Mouse (Mus musculus): ENCODE data around the gene Sept1. TPM values are rescaled to one million over a fixed set of nuclear protein-coding genes. Genes with fewer than 3 reads are reported as not detected.
"Not testable (repeated sequence)": the region's sequence is repeated elsewhere in the genome, so short reads cannot be mapped to it uniquely, and the experiment has no call there.

Gene Sept1
- polyA plus RNA-seq, 1 experiment from 2014 or later: 28.2 TPM

DNA sequence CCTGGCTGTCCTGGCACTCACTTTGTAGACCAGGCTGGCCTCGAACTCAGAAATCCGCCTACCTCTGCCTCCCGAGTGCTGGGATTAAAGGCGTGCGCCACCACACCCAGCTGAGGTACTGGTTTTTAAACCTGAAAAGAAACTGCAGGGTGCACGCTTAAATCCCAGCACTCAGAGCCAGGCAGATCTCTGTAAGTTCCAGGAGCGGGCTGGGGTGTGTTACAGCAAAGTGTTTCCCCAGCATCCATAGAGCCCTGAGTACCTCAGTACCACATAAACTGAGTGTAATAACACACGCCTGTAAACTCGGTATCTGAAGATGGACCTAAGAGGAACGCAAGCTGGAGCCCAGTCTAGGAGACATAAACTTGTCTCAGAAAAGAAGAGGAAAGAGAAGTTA, 45.6 kb downstream of the Sept1 start:
- no peak overlapping the region for H3K4me3 ChIP-seq
- no peak overlapping the region for H3K27ac ChIP-seq (ENCODE audit: poor library complexity, severe bottlenecking)
- H3K9me3 ChIP-seq (replicated peaks): no peaks in the 10 kb centered on the region
- H3K36me3 ChIP-seq: peaks cover 14% of the 10 kb centered on the region
- no peak overlapping the region for H3K9ac ChIP-seq
- 63% methylated on average over 10 of the region's 10 CpGs for WGBS
- no peak overlapping the region for H3K4me2 ChIP-seq
- no peak for ATAC-seq (ENCODE audit: insufficient number of reproducible peaks, low FRiP score)
- H3K4me1 ChIP-seq (replicated peaks): peaks cover 8% of the 10 kb centered on the region; the same call in 1 of the 2 replicates
- H3K27me3 ChIP-seq (replicated peaks): no peaks in the 10 kb centered on the region

DNA sequence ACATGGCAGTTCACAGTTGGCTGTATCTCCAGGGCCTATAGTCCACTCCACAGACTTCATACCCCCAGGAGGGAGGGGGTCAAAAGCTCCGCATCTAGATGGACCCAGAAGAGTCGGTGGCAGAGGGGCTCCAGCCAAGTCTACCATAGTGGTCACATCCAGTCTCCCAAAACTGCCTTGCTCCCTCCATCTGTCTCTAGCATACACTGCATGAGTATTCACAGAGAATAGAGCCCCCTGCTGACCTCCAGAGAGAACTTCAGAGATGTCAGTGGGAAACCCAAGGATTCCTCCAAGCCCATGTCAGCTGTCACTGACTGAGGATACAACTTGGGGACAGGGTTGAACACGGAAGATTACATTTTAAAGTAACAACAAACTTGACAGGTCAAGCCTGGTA, 47.3 kb downstream of the Sept1 start:
- peaks cover 8% of the 10 kb centered on the region; the same call in 1 of the 2 replicates for H3K4me1 ChIP-seq (replicated peaks)
- no peaks in the 10 kb centered on the region for H3K9me3 ChIP-seq (replicated peaks)
- no peak overlapping the region for H3K9ac ChIP-seq
- no peak overlapping the region for H3K4me2 ChIP-seq
- no peak overlapping the region for H3K4me3 ChIP-seq
- no peaks in the 10 kb centered on the region for H3K27me3 ChIP-seq (replicated peaks)
- H3K27ac ChIP-seq (ENCODE audit: poor library complexity, severe bottlenecking): no peak overlapping the region
- no peaks in the 10 kb centered on the region for H3K36me3 ChIP-seq
- ATAC-seq (ENCODE audit: insufficient number of reproducible peaks, low FRiP score): no peak; the same call in 1 of the 2 replicates
- 52% methylated on average over 3 of the region's 3 CpGs for WGBS

DNA sequence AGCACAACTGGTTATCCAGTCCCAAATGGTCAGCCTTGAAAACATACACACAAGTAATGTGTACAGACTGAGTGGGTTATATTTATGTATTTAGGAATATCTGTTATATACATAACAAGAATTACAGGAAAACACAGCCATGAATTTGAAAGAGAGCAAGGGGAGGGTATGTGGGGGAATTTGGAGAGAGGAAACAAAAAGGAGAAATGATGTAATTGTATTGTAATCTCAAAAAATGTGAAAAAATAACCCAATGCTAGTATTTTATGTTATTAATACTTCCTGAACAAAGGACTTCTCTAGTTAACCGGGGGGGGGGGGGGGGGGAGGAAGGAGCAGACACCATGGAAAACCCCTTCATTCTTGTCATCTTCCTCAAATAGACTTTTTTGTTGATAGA, 48.2 kb downstream of the Sept1 start:
- ATAC-seq (ENCODE audit: insufficient number of reproducible peaks, low FRiP score): no peak
- Histone ChIP-seq H3K4me2 (no peak overlapping the region), H3K9ac (no peak overlapping the region), H3K9me3 (replicated peaks) (no peaks in the 10 kb centered on the region), H3K27ac (ENCODE audit: poor library complexity, severe bottlenecking) (no peak overlapping the region), H3K4me3 (no peak overlapping the region), H3K4me1 (replicated peaks) (peaks cover 8% of the 10 kb centered on the region; the same call in 1 of the 2 replicates), H3K27me3 (replicated peaks) (no peaks in the 10 kb centered on the region), H3K36me3 (no peaks in the 10 kb centered on the region)
- 40% methylated on average over 1 of the region's 1 CpGs for WGBS

DNA sequence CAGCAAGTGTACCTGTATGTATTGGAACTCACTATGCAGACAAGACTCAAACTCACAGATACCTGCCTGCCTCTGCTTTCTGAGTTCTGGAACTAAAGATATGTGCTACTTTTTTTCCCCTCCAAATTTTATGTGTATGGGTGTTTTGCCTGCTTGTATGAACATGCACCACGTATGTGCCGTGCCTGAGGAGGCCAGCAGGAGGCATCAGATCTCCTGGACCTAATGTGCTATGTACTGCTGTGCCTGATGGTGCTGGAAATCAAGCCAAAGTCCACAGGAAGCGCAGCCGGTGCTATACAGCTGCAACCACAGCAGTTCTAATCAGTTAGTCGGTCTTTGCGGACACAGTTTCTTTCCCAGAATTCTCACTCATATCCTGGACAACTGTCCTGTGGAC, 49.1 kb downstream of the Sept1 start:
- Histone ChIP-seq H3K9ac (no peak overlapping the region), H3K4me3 (no peak overlapping the region), H3K36me3 (no peaks in the 10 kb centered on the region), H3K9me3 (replicated peaks) (no peaks in the 10 kb centered on the region), H3K27ac (ENCODE audit: poor library complexity, severe bottlenecking) (no peak overlapping the region), H3K27me3 (replicated peaks) (no peaks in the 10 kb centered on the region), H3K4me2 (no peak overlapping the region), H3K4me1 (replicated peaks) (peaks cover 3% of the 10 kb centered on the region; the same call in 1 of the 2 replicates)
- ATAC-seq (ENCODE audit: insufficient number of reproducible peaks, low FRiP score): no peak
- 65% methylated on average over 6 of the region's 6 CpGs for WGBS

DNA sequence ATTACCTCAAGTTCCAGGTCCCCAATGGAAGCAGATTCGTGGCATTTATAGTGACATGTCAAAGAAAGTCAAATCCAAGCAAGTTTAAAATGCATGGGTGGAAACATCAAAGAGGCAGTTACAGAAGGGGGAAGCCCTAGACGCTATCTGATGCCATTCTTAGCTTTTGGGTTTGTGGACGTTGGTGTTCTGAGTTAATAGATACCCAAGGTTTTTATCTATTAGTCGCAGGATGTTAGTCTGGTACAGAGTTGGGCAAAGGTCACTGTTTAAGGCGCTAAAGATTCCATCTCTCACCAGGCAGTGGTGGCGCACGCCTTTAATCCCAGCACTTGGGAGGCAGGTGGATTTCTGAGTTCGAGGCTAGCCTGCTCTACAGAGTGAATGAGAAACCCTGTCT, 49.6 kb downstream of the Sept1 start:
- no peaks in the 10 kb centered on the region for H3K4me1 ChIP-seq (replicated peaks)
- no peaks in the 10 kb centered on the region for H3K36me3 ChIP-seq
- no peak for ATAC-seq (ENCODE audit: insufficient number of reproducible peaks, low FRiP score)
- 67% methylated on average over 8 of the region's 8 CpGs for WGBS
- no peak overlapping the region for H3K4me2 ChIP-seq
- H3K9ac ChIP-seq: no peak overlapping the region
- H3K27me3 ChIP-seq (replicated peaks): no peaks in the 10 kb centered on the region
- no peak overlapping the region for H3K4me3 ChIP-seq
- H3K9me3 ChIP-seq (replicated peaks): no peaks in the 10 kb centered on the region
- H3K27ac ChIP-seq (ENCODE audit: poor library complexity, severe bottlenecking): no peak overlapping the region

DNA sequence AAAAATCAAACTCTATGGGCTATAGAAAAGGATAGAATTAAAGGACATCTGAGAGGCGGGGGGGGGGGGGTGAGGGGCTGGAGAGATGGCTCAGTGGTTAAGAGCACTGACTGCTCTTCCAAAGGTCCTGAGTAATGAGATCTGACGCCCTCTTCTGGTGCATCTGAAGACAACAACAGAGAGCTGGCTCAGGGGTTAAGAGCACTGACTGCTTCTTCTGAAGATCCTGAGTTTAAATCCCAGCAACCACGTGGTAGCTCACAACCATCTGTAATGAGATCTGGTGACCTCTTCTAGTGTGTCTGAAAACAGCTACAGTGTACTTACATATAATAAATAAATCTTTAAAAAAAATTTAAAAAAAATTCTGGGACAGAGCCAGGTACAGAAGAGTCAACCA, 51.2 kb downstream of the Sept1 start:
- H3K9ac ChIP-seq; H3K27ac ChIP-seq (ENCODE audit: poor library complexity, severe bottlenecking); H3K4me2 ChIP-seq; H3K4me1 ChIP-seq (replicated peaks); ATAC-seq (ENCODE audit: insufficient number of reproducible peaks, low FRiP score); H3K9me3 ChIP-seq (replicated peaks); H3K36me3 ChIP-seq; H3K27me3 ChIP-seq (replicated peaks); H3K4me3 ChIP-seq: not testable (repeated sequence)
- 35% methylated on average over 3 of the region's 3 CpGs for WGBS

DNA sequence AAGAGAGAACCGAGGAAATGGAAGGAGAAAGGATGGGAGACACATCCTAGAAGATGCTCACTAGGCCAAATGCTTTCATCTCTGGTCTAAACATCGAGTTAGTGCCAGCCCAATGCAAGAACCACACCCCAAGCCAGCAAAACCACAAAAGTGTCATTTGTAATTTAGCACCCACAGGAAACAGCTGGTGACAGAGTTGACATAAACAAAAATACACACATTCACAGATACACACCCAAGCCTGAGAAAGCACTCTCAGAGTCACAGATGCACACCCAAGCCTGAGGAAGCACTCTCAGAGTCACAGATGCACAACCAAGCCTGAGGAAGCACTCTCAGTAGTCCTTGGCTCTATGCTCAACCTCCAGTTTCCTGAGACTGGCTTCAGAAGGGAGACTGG, 52.1 kb downstream of the Sept1 start:
- Histone ChIP-seq H3K9me3 (replicated peaks) (no peaks in the 10 kb centered on the region), H3K4me1 (replicated peaks) (no peaks in the 10 kb centered on the region), H3K36me3 (no peaks in the 10 kb centered on the region), H3K4me2 (no peak overlapping the region), H3K9ac (no peak overlapping the region), H3K27me3 (replicated peaks) (no peaks in the 10 kb centered on the region), H3K4me3 (no peak overlapping the region), H3K27ac (ENCODE audit: poor library complexity, severe bottlenecking) (no peak overlapping the region)
- no peak for ATAC-seq (ENCODE audit: insufficient number of reproducible peaks, low FRiP score)
- WGBS: 65% methylated on average over 2 of the region's 2 CpGs

DNA sequence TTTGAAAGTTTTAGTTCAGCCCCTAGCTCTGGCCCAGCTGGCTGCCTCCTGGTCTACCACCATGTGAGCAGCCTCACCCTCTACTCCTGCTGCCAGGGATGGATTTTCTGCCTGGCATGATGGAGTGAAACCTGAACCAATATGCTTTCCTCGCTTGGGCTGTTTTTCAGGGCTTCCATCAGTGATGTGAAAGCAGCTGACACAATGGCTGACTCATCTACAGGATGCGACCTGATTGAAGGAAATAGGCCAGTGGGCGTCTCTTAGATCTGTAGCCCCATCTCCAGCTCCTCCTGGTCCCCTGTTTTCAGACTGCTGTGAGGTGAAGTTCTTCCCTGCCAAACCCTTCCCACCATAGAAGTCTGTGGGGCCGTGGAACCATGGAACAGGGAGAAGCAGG, 56.0 kb downstream of the Sept1 start:
- Histone ChIP-seq H3K4me3 (no peak overlapping the region), H3K4me2 (no peak overlapping the region)

DNA sequence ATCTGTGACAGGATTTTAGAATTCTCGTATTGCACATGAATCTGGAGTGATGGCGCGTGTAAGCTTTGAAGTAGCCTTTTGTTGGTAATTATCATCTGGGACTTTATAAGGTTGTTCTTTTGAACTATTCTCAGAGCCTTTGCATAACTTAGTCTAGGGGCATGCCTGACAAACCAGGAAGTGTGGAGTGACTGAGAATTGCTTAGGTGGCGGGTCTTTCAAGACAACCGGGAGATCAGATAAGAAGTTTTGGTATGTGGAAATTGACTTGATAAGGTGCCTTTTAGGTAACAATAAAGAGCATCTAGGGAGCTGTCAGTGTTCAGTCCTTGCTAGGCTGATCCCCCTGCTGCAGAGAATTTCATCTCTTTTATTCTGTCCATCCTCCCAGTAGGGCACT, 66.4 kb downstream of the Sept1 start:
- Histone ChIP-seq H3K27ac (ENCODE audit: poor library complexity, severe bottlenecking) (no peak overlapping the region), H3K4me3 (no peak overlapping the region), H3K9ac (no peak overlapping the region)

More for the DNA sequence above, 56.0 kb downstream of the Sept1 start:
- no peak for ATAC-seq (ENCODE audit: insufficient number of reproducible peaks, low FRiP score)
- Histone ChIP-seq H3K27me3 (replicated peaks) (no peaks in the 10 kb centered on the region), H3K9me3 (replicated peaks) (peaks cover 5% of the 10 kb centered on the region; the same call in 1 of the 2 replicates), H3K27ac (ENCODE audit: poor library complexity, severe bottlenecking) (no peak overlapping the region), H3K36me3 (no peaks in the 10 kb centered on the region), H3K9ac (no peak overlapping the region), H3K4me1 (replicated peaks) (no peaks in the 10 kb centered on the region)
- 57% methylated on average over 4 of the region's 4 CpGs for WGBS

DNA sequence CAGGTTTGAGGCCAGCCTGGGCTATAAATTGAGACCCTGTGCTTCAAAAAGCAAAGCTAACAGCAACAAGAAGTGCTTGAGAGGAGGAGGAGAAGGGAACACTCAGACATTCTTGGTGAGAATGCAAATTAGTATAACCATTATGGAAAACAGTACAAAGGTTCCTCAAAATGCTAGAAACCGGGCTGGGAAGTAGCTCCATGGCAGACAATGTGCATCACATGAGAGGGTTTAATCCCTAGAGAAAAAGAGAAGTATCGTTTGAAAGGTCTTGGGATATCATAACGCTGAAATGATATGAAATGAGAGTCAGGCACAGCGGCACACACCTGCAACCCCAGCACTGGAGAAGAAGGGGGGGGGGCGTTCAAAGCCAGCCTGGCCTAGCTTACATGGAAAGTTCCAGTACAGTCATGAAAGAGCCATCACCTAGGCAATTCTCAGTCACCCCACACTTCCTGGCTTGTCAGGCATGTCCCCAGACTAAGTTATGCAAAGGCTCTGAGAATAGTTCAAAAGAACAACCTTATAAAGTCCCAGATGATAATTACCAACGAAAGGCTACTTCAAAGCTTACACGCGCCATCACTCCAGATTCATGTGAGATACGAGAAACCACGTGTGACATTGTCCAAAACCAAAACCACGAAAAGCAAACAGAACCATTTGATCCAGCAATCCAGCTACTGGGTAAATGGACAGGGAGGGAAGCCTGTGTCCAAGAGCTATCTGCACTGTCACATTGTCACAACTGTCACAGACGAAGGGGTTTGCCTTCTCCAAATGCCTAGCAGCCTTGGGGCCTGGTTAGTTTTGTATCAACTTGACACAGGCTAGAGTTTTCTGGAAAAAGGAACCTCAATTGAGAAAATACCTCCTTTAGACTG, 67.1 kb downstream of the Sept1 start:
- 81% methylated on average over 12 of the region's 12 CpGs for WGBS
- H3K27ac ChIP-seq (ENCODE audit: poor library complexity, severe bottlenecking): no peak overlapping the region
- ATAC-seq (ENCODE audit: insufficient number of reproducible peaks, low FRiP score): no peak

More for the DNA sequence above, 66.4 kb downstream of the Sept1 start:
- no peak for ATAC-seq (ENCODE audit: insufficient number of reproducible peaks, low FRiP score)
- H3K4me1 ChIP-seq (replicated peaks): no peaks in the 10 kb centered on the region
- no peak overlapping the region for H3K4me2 ChIP-seq
- 76% methylated on average over 5 of the region's 5 CpGs for WGBS
- no peaks in the 10 kb centered on the region; the same call in 1 of the 2 replicates for H3K27me3 ChIP-seq (replicated peaks)
- H3K9me3 ChIP-seq (replicated peaks): 0 out of 2 replicates have a peak, but pooled peaks cover 2% of the 10 kb centered on the region
- no peaks in the 10 kb centered on the region for H3K36me3 ChIP-seq

More for the DNA sequence above, 67.1 kb downstream of the Sept1 start:
- Histone ChIP-seq H3K27me3 (replicated peaks) (no peaks in the 10 kb centered on the region; the same call in 1 of the 2 replicates), H3K4me2 (no peak overlapping the region), H3K36me3 (no peaks in the 10 kb centered on the region), H3K9ac (no peak overlapping the region), H3K4me3 (no peak overlapping the region), H3K4me1 (replicated peaks) (no peaks in the 10 kb centered on the region), H3K9me3 (replicated peaks) (0 out of 2 replicates have a peak, but pooled peaks cover 2% of the 10 kb centered on the region)

Data from heart, embryonic 12.5 days (tissue).